Mouse (Mus musculus) brain, embryonic 14.5 days (tissue): ENCODE results near the gene Sec24d.

Experiments
- CTCF ChIP-seq: fragments of 200-500 bp; IDR thresholded peaks from 2 replicates; pipeline ENCODE4 v1.5.1; 2012; ENCODE audit warnings: inconsistent platforms, mild to moderate bottlenecking, moderate library complexity, borderline replicate concordance; ENCODE audit not compliant: insufficient read depth, insufficient read length; ENCODE audit errors: extremely low read depth
- POLR2A ChIP-seq: fragments of 200-500 bp; IDR thresholded peaks from 2 replicates; pipeline ENCODE4 v1.6.1; 2012; ENCODE audit warnings: mild to moderate bottlenecking, inconsistent platforms, borderline replicate concordance; ENCODE audit not compliant: poor library complexity, insufficient read depth, insufficient read length, severe bottlenecking; ENCODE audit errors: extremely low read depth

DNA sequence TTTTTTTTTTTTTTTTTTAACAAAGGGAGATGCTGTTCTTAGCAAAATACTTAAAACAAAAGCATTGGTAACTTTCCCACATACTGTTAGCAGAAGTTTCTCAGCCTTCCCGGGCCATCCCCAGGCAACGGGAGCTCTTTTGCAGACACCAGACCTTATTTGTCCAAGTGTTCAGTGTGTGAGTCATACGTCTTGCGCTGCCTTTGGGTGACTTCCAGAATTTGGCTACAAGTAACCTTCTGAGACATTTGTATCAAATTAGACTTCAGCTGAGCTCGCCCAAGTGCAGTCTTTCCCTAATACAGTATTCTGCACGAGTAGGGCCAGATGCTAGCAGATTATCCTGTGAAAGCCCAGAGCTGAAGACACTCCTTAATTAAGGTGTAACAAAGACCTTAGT, 62.0 kb downstream of the Sec24d start:
- no peak for TF ChIP-seq POLR2A
- no peak for TF ChIP-seq CTCF
